Mouse (Mus musculus): ENCODE data around the gene Nsmce3. TPM values are rescaled to one million over a fixed set of nuclear protein-coding genes. Genes with fewer than 3 reads are reported as not detected.

Gene Nsmce3
- polyA plus RNA-seq, 1 experiment from 2014 or later = 11.7 TPM

DNA sequence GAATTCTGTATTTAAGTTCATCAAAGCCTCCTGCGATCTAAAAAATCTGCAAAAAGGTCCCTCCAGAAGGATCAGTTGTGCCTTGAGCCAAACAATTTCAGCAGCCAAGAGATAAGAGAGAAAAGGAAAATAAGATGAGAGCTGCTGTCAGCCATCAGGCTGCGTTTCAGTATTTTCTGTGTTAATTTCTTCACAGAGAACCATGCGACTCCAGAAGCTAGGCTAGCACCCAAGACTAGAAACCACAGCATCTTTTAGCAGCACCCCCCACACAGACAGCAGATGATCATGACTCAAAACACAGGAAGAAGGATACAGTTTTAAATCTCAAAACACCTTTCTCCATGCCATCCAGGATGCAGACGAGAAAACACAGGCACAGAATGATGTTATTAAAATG is 2.1 kb upstream of the Nsmce3 start:
- no peak for ATAC-seq (ENCODE audit: low FRiP score)
- H3K9me3 ChIP-seq (ENCODE audit: control insufficient read depth, low read length) = no peaks in the 10 kb centered on the region
- WGBS = 90% methylated on average over 4 of the region's 4 CpGs
- no peak overlapping the region for H3K4me2 ChIP-seq (replicated peaks)
- H3K27me3 ChIP-seq (ENCODE audit: control insufficient read depth, insufficient read depth, low read length) = no peaks in the 10 kb centered on the region
- no peak for DNase-seq (ENCODE audit: low spot score)
- no peak overlapping the region for H3K4me3 ChIP-seq (replicated peaks; ENCODE audit: low read length)
- no peak overlapping the region for H3K27ac ChIP-seq
- no peak overlapping the region for H3K9ac ChIP-seq
- peaks cover 22% of the 10 kb centered on the region for H3K4me1 ChIP-seq (replicated peaks; ENCODE audit: control insufficient read depth, insufficient read depth, low read length)
- H3K36me3 ChIP-seq (replicated peaks; ENCODE audit: control insufficient read depth, insufficient read depth) = no peaks in the 10 kb centered on the region

DNA sequence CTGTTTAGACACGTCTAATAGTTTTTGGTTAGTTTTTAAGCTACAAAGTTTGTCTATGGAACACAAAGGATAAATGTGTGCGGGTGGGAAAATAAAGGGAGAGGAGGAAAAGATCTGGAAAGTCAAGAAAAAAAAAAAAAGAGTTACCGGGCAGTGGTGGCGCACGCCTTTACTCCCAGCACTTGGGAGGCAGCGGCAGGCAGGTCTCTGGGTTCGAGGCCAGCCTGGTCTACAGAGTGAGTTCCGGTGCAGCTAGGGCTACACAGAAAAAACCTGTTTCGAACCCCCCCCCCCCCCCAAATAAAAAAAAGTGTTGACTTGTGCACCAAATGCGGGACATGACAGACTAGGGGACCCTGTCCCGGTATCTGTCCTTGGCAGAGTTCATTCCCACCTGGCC is 469 bp upstream of the Nsmce3 start:
- WGBS = 37% methylated on average over 10 of the region's 11 CpGs
- DNase-seq (ENCODE audit: low spot score) (no peak), ATAC-seq (ENCODE audit: low FRiP score) (peak; percentile 3)
- Histone ChIP-seq H3K27me3 (ENCODE audit: control insufficient read depth, insufficient read depth, low read length) (no peaks in the 10 kb centered on the region), H3K36me3 (replicated peaks; ENCODE audit: control insufficient read depth, insufficient read depth) (no peaks in the 10 kb centered on the region), H3K4me1 (replicated peaks; ENCODE audit: control insufficient read depth, insufficient read depth, low read length) (peaks cover 37% of the 10 kb centered on the region), H3K9me3 (ENCODE audit: control insufficient read depth, low read length) (no peaks in the 10 kb centered on the region), H3K4me2 (replicated peaks) (peak overlapping the region; percentile 76), H3K4me3 (replicated peaks; ENCODE audit: low read length) (peak overlapping the region; percentile 94), H3K27ac (peak overlapping the region; percentile 97), H3K9ac (peak overlapping the region; percentile 85; the same call in 1 of the 2 replicates)

DNA sequence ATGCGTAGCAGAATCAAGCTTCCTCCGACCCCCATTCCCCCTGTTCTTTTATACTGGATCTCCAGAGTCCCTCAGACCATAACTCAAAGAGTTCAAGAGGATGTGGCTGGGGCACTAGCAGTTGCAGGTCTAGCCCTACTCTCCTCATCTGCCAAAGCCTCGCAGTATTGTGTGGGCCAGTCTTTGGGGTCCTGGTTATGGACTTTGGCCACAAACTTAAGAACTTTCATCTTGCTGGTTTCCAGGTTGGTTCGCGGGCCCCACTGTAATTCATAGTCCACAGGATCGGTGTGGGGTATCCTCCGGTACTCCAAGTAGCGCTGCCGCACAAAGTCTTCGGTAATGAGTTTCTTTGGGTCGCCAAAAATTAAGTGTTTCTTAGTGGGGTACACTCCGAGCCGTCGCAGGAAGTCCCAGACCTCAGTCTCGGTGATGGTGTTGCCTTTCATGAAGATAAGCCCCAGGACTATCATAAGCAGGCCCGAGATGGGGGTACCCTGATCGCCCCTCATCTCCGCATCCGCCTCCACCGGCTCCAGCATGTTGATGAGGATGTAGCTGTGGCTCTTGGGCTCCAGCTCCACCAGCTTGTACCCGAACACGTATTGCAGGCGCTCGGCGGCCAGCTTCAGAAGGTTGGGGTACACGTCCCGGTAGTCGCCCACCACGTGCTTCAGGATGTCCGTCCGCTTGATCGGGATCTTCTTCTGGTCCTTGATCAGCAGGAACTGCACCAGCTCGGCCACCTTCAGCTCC is 632 bp downstream of the Nsmce3 start:
- H3K4me2 ChIP-seq (replicated peaks) = peak overlapping the region; percentile 76
- peak overlapping the region; percentile 85 for H3K9ac ChIP-seq
- H3K9me3 ChIP-seq (ENCODE audit: control insufficient read depth, low read length) = no peaks in the 10 kb centered on the region
- H3K4me1 ChIP-seq (replicated peaks; ENCODE audit: control insufficient read depth, insufficient read depth, low read length) = peaks cover 41% of the 10 kb centered on the region
- no peaks in the 10 kb centered on the region for H3K27me3 ChIP-seq (ENCODE audit: control insufficient read depth, insufficient read depth, low read length)
- H3K36me3 ChIP-seq (replicated peaks; ENCODE audit: control insufficient read depth, insufficient read depth) = no peaks in the 10 kb centered on the region
- ATAC-seq (ENCODE audit: low FRiP score) = peak; percentile 72
- WGBS = under 1% methylated on average over 33 of the region's 33 CpGs
- peak overlapping the region; percentile 97 for H3K27ac ChIP-seq
- DNase-seq (ENCODE audit: low spot score) = peak; percentile 32
- H3K4me3 ChIP-seq (replicated peaks; ENCODE audit: low read length) = peak overlapping the region; percentile 94

DNA sequence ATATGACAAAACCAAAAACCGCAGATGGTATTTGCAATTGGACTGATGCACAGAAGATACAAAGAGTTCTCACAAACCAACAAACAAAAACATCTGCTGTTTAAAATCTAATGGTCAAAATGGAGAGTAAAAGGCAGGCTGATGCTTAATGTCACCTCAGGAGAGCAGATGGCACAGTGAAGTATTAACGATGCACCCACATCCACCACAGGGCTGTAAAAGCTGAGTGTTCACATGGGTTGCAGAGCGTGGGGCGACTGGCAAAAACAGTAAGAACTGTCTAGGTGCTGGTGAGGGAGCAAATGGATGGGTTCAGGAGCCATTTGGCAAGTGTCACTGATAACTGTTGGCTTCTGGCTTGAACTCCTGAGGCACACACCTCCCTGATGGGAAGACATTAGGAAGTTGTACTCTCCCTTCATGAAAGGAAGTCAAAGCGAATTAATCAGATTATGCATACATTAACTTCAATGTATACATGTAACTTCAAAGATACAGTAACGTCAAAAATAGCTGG is 3.2 kb downstream of the Nsmce3 start:
- H3K4me2 ChIP-seq (replicated peaks) = peak overlapping the region; percentile 76; the same call in 1 of the 2 replicates
- DNase-seq (ENCODE audit: low spot score) (no peak), ATAC-seq (ENCODE audit: low FRiP score) (no peak)
- no peak overlapping the region for H3K4me3 ChIP-seq (replicated peaks; ENCODE audit: low read length)
- no peaks in the 10 kb centered on the region for H3K27me3 ChIP-seq (ENCODE audit: control insufficient read depth, insufficient read depth, low read length)
- H3K9ac ChIP-seq = no peak overlapping the region
- H3K27ac ChIP-seq = no peak overlapping the region
- WGBS = 89% methylated on average over 6 of the region's 6 CpGs
- H3K9me3 ChIP-seq (ENCODE audit: control insufficient read depth, low read length) = no peaks in the 10 kb centered on the region
- H3K36me3 ChIP-seq (replicated peaks; ENCODE audit: control insufficient read depth, insufficient read depth) = no peaks in the 10 kb centered on the region; the same call in 1 of the 2 replicates
- peaks cover 41% of the 10 kb centered on the region for H3K4me1 ChIP-seq (replicated peaks; ENCODE audit: control insufficient read depth, insufficient read depth, low read length)

DNA sequence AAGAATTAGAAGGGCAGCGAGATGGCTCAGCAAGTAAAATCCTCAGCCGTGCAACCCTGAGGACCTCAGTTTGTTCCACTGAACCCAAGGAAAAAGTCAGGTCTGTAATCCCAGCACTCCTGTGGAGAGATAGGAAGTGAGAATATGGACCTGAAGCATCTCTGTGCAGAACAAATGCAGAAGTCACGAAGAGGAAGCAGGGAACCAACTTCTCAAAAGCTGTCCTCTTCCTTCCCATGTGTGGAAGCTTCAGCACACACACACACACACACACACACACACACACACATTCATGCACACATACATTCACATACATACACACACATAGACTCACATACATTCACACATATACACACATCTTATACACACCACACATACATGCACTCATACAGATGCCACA is 9.3 kb downstream of the Nsmce3 start:
- H3K9me3 ChIP-seq (ENCODE audit: control insufficient read depth, low read length) = no peaks in the 10 kb centered on the region
- no peak overlapping the region for H3K27ac ChIP-seq
- DNase-seq (ENCODE audit: low spot score) (no peak), ATAC-seq (ENCODE audit: low FRiP score) (no peak)
- WGBS = 88% methylated on average over 3 of the region's 3 CpGs
- no peak overlapping the region for H3K4me3 ChIP-seq (replicated peaks; ENCODE audit: low read length)
- no peak overlapping the region for H3K9ac ChIP-seq
- no peaks in the 10 kb centered on the region; the same call in 1 of the 2 replicates for H3K36me3 ChIP-seq (replicated peaks; ENCODE audit: control insufficient read depth, insufficient read depth)
- H3K4me2 ChIP-seq (replicated peaks) = no peak overlapping the region
- H3K27me3 ChIP-seq (ENCODE audit: control insufficient read depth, insufficient read depth, low read length) = no peaks in the 10 kb centered on the region
- H3K4me1 ChIP-seq (replicated peaks; ENCODE audit: control insufficient read depth, insufficient read depth, low read length) = 0 out of 2 replicates have a peak, but pooled peaks cover 6% of the 10 kb centered on the region

DNA sequence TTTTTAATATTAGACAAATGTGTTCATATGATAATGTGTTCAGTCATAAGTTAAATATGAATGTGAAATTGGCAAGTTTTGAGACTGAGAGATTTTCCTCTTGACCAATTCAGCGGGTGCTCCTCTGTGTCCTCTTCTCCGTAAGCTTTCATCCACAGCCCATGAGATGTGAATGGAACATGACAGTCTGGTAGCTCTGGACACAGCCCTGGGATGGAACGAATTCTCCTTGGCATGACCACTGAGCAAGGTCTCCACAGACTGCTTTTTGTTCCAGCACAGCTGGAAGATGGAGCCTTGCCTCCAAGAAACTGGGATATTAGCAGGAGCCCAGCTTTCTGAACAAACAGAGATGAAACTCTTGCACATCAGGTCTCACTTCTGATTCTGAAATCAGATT is 9.8 kb downstream of the Nsmce3 start:
- no peak for DNase-seq (ENCODE audit: low spot score)
- Histone ChIP-seq H3K36me3 (replicated peaks; ENCODE audit: control insufficient read depth, insufficient read depth) (no peaks in the 10 kb centered on the region; the same call in 1 of the 2 replicates), H3K9ac (no peak overlapping the region), H3K4me1 (replicated peaks; ENCODE audit: control insufficient read depth, insufficient read depth, low read length) (0 out of 2 replicates have a peak, but pooled peaks cover under 1% of the 10 kb centered on the region), H3K27ac (no peak overlapping the region), H3K4me3 (replicated peaks; ENCODE audit: low read length) (no peak overlapping the region), H3K4me2 (replicated peaks) (no peak overlapping the region), H3K9me3 (ENCODE audit: control insufficient read depth, low read length) (no peaks in the 10 kb centered on the region), H3K27me3 (ENCODE audit: control insufficient read depth, insufficient read depth, low read length) (no peaks in the 10 kb centered on the region)
- no peak for ATAC-seq (ENCODE audit: low FRiP score)
- WGBS = 82% methylated on average over 3 of the region's 3 CpGs

DNA sequence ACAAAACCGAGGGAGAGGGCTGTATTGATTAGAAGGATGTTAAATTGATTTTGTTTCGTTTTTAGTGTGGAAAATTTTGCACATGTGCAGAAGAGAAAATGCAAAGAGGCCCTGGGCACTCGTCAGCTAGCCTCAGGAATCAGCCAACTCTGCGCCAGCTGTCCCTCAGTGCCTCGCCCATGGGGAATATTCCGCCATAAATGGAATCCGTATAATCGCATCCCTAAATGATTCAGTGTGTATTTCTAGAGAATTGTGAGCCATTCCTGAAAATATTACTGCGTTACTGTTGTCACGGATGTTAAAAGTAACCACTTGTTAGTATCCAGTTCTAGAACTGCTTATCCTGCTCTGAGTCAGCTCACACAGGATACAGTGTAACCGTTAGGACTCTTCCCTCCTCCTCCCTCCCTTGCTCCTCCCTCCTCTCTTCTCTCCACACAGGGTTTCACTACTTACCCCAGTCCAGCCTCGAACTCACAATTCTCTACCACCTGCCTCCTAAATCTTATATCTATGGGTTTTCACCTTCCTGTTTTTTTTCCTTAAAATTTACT is 16.2 kb downstream of the Nsmce3 start:
- H3K27ac ChIP-seq = no peak overlapping the region
- no peak overlapping the region for H3K4me3 ChIP-seq (replicated peaks; ENCODE audit: low read length)
- WGBS = 54% methylated on average over 12 of the region's 12 CpGs
- H3K9me3 ChIP-seq (ENCODE audit: control insufficient read depth, low read length) = no peaks in the 10 kb centered on the region
- no peak for DNase-seq (ENCODE audit: low spot score)
- peak overlapping the region; percentile 23 for H3K4me2 ChIP-seq (replicated peaks)
- H3K27me3 ChIP-seq (ENCODE audit: control insufficient read depth, insufficient read depth, low read length) = no peaks in the 10 kb centered on the region
- no peak for ATAC-seq (ENCODE audit: low FRiP score)
- no peak overlapping the region for H3K9ac ChIP-seq
- H3K4me1 ChIP-seq (replicated peaks; ENCODE audit: control insufficient read depth, insufficient read depth, low read length) = peaks cover 7% of the 10 kb centered on the region; the same call in 1 of the 2 replicates
- no peaks in the 10 kb centered on the region for H3K36me3 ChIP-seq (replicated peaks; ENCODE audit: control insufficient read depth, insufficient read depth)

DNA sequence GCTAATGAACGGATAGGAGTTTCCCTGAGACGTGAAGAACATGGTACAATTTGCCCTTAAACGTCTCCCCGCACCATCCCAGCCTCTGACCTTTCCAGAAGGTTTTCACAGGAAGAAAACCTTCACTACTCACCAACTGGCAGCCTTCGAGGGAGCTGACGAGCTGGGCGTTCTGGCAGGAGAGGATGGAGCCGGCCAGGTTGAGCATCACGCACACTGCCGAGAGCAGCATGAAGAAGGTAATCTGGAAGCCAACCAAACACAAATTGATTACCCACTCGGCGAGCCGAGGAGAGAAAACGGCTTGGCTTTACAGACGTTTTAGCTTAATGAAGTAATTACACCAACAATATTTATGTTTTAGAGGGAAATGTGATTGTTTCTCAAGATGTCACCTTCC is 16.8 kb downstream of the Nsmce3 start:
- H3K9ac ChIP-seq = no peak overlapping the region
- H3K27me3 ChIP-seq (ENCODE audit: control insufficient read depth, insufficient read depth, low read length) = no peaks in the 10 kb centered on the region
- WGBS = 53% methylated on average over 15 of the region's 15 CpGs
- no peak for ATAC-seq (ENCODE audit: low FRiP score)
- H3K27ac ChIP-seq = peak overlapping the region; percentile 53; the same call in 1 of the 2 replicates
- no peaks in the 10 kb centered on the region for H3K9me3 ChIP-seq (ENCODE audit: control insufficient read depth, low read length)
- no peak overlapping the region for H3K4me3 ChIP-seq (replicated peaks; ENCODE audit: low read length)
- peaks cover 7% of the 10 kb centered on the region; the same call in 1 of the 2 replicates for H3K4me1 ChIP-seq (replicated peaks; ENCODE audit: control insufficient read depth, insufficient read depth, low read length)
- H3K36me3 ChIP-seq (replicated peaks; ENCODE audit: control insufficient read depth, insufficient read depth) = no peaks in the 10 kb centered on the region
- DNase-seq (ENCODE audit: low spot score) = no peak
- peak overlapping the region; percentile 23 for H3K4me2 ChIP-seq (replicated peaks)

DNA sequence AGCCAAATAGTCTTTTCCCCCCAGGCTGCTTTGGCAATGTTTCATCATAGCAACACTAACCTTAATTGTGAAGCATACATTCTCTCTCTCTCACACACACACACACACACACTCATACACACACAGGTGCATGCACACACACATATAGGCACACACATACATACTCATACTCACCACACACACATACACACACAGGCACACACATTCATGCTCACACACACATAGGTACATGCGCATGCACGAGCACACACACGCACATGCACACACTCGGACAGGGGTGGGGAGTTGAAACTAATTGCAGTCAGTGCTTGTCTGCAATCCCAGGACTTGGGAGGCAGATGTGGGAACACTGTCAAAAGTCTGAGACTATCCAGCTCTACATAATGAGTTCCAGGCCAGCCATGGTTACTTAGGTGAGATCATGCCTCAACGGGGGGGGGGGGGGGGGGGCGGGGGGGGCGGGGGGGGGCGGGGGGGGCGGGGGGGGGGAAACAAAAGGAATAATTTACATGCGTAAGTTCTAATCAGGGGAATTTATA is 17.3 kb downstream of the Nsmce3 start:
- WGBS = 91% methylated on average over 5 of the region's 10 CpGs
- DNase-seq (ENCODE audit: low spot score) (no peak), ATAC-seq (ENCODE audit: low FRiP score) (peak; percentile 43; the same call in 1 of the 2 replicates)
- no peak overlapping the region for H3K9ac ChIP-seq
- H3K4me1 ChIP-seq (replicated peaks; ENCODE audit: control insufficient read depth, insufficient read depth, low read length) = peaks cover 7% of the 10 kb centered on the region; the same call in 1 of the 2 replicates
- no peak overlapping the region for H3K4me2 ChIP-seq (replicated peaks)
- H3K4me3 ChIP-seq (replicated peaks; ENCODE audit: low read length) = no peak overlapping the region
- no peaks in the 10 kb centered on the region for H3K9me3 ChIP-seq (ENCODE audit: control insufficient read depth, low read length)
- H3K27me3 ChIP-seq (ENCODE audit: control insufficient read depth, insufficient read depth, low read length) = no peaks in the 10 kb centered on the region
- H3K27ac ChIP-seq = no peak overlapping the region
- H3K36me3 ChIP-seq (replicated peaks; ENCODE audit: control insufficient read depth, insufficient read depth) = no peaks in the 10 kb centered on the region

All from hindbrain, embryonic 14.5 days (tissue).